Mouse (Mus musculus) kidney, adult 2 months (tissue): ENCODE results near the gene Dtwd1.
"Not testable (repeated sequence)": the region's sequence is repeated elsewhere in the genome, so short reads cannot be mapped to it uniquely, and the experiment has no call there.

Experiments used
- CTCF ChIP-seq: fragments of 200-500 bp; conservative IDR thresholded peaks from 2 replicates; pipeline ENCODE4 v1.5.1; 2011; ENCODE audit warnings: low read depth, mild to moderate bottlenecking, control low read depth, low read length, moderate library complexity, mixed read lengths; ENCODE audit not compliant: insufficient read depth, insufficient read length
- POLR2A ChIP-seq: fragments of 200-500 bp; IDR thresholded peaks from one replicate; pipeline ENCODE4 v1.6.1; 2011; ENCODE audit warnings: low read depth, low read length, control low read depth

GRCm38 (mm10) chr2:126214800-126215199 lies 62.9 kb downstream of the Dtwd1 start, which contains the start of gene Gm17555:
- not testable (repeated sequence) for TF ChIP-seq CTCF, POLR2A
